Mouse (Mus musculus) liver, postnatal 0 days (tissue): Measurements from ENCODE around the gene Fam104a. TPM values are rescaled to one million over a fixed set of nuclear protein-coding genes. Genes with fewer than 3 reads are reported as not detected.

Experiments used
- ATAC-seq: fragments of 200-750 bp; cut with Nextera tagmentation; 2 replicates; pipeline ENCODE4 v1.8.0; 2017; ENCODE audit warnings: mild to moderate bottlenecking, moderate library complexity
- DNase-seq: peaks from one replicate; pipeline ENCODE4 v3.0.0-alpha.2; 2016
- H3K27ac ChIP-seq: fragments of 300-500 bp; sonication (generic); 2 replicates; pipeline ENCODE4 v1.5.1; 2014; ENCODE audit warnings: antibody characterized with exemption, moderate library complexity, mild to moderate bottlenecking, low read depth
- H3K27me3 ChIP-seq: fragments of 300-500 bp; sonication (generic); 2 replicates; pipeline ENCODE4 v1.6.1; 2014; ENCODE audit warnings: low read length, control low read depth, mixed read lengths; ENCODE audit not compliant: insufficient read depth
- H3K36me3 ChIP-seq: fragments of 300-500 bp; sonication (generic); replicated peaks from 2 replicates; pipeline ENCODE4 v1.6.1; 2014; ENCODE audit warnings: mild to moderate bottlenecking, control low read depth, low read length, moderate library complexity, mixed read lengths; ENCODE audit not compliant: insufficient read depth
- H3K4me1 ChIP-seq: fragments of 300-500 bp; sonication (generic); 2 replicates; pipeline ENCODE4 v1.6.1; 2014; ENCODE audit warnings: antibody characterized with exemption, mild to moderate bottlenecking, control low read depth; ENCODE audit not compliant: insufficient read depth
- H3K4me2 ChIP-seq: fragments of 300-500 bp; sonication (generic); 2 replicates; pipeline ENCODE4 v1.6.1; 2014; ENCODE audit warnings: low read depth, mild to moderate bottlenecking, low read length, moderate library complexity, mixed read lengths
- H3K4me3 ChIP-seq: fragments of 300-500 bp; sonication (generic); 2 replicates; pipeline ENCODE4 v1.5.1; 2014; ENCODE audit warnings: low read depth, low read length
- H3K9ac ChIP-seq: fragments of 300-500 bp; sonication (generic); replicated peaks from 2 replicates; pipeline ENCODE4 v1.6.1; 2014; ENCODE audit warnings: mild to moderate bottlenecking, moderate library complexity
- H3K9me3 ChIP-seq: fragments of 300-500 bp; sonication (generic); 2 replicates; pipeline ENCODE4 v1.6.1; 2016; ENCODE audit warnings: mild to moderate bottlenecking, control low read depth, low read length, mixed read lengths
- CTCF ChIP-seq: sonication (generic); IDR thresholded peaks from 2 replicates; pipeline ENCODE4 v1.5.1; 2016; ENCODE audit warnings: antibody characterized with exemption, low read depth
- EP300 ChIP-seq: IDR thresholded peaks from 2 replicates; pipeline ENCODE4 v1.6.1; 2016; ENCODE audit warnings: antibody characterized with exemption, low read depth, mild to moderate bottlenecking
- WGBS: fragments of 180-500 bp; shearing (Covaris S2); extraction: QIAGEN DNeasy Blood & Tissue Kit; methylation state at CpG from one replicate; pipeline ENCODE4 v1.1.7; 2014; ENCODE audit not compliant: insufficient replicate concordance; 5-methylcytosine and 5-hydroxymethylcytosine counted together
- polyA plus RNA-seq: library from polyadenylated mRNA; unstranded; fragments of >200 nt; fragmentation: Nextera tagmentation; extraction: Ambion mirVana; gene quantifications from 2 replicates; pipeline ENCODE4 v1.2.1, GENCODE M21; 2015

The Fam104a gene
- polyA plus RNA-seq, 1 experiment from 2014 or later: 26.5 TPM

DNA sequence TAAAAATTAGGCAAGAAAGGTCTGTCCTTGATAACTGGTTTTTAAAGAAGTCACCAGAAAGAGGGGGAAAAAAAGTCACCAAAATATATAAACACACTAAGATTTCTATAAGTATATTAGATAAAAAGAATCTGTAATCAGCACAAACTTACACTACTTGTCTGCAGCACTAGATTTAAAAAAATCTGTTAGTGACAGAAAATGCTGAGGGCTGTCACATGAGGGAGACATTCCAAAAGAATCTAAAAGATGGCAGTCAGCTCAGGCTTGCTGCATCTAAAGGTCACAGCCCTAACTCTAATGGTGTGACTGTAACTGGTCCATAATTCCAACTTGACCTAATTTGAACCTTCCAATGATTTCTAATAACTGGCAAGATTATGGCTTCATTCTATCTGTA is 2.0 kb downstream of the Fam104a start:
- H3K27ac ChIP-seq: peak overlapping the region; percentile 87
- H3K9me3 ChIP-seq: no peaks in the 10 kb centered on the region
- no peaks in the 10 kb centered on the region for H3K27me3 ChIP-seq
- H3K4me2 ChIP-seq: peak overlapping the region; percentile 95
- TF ChIP-seq EP300 (no peak), CTCF (0 out of 2 replicates have a peak, but pooled peaks have one; percentile 17)
- peak overlapping the region; percentile 97 for H3K4me3 ChIP-seq
- DNase-seq (no peak), ATAC-seq (no peak)
- H3K4me1 ChIP-seq: peaks cover 34% of the 10 kb centered on the region
- peaks cover 9% of the 10 kb centered on the region for H3K36me3 ChIP-seq
- peak overlapping the region; percentile 97 for H3K9ac ChIP-seq

DNA sequence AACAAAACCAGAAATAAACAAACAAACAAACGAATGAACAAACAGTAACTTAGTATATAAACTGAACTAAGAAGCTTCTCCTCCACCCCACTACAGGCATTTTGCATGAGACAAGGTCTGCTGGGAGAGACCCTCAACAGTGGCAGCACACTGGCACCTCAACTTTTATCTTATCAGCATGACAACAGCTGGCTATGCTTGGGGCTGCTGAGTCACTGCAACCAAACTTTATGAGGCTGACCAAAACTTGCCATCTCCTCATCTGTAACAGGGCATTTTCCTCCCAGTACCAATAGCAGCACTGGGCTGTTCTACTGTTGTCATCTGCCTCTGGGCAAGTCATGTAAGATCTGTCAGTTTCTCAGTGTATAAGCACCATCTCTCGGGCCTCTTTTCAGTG is 3.0 kb downstream of the Fam104a start:
- peaks cover 19% of the 10 kb centered on the region for H3K36me3 ChIP-seq
- peak overlapping the region; percentile 95 for H3K4me2 ChIP-seq
- peak overlapping the region; percentile 97; the same call in 1 of the 2 replicates for H3K4me3 ChIP-seq
- H3K9ac ChIP-seq: peak overlapping the region; percentile 47
- DNase-seq (peak; percentile 51), ATAC-seq (peak; percentile 53)
- peak overlapping the region; percentile 87 for H3K27ac ChIP-seq
- H3K9me3 ChIP-seq: no peaks in the 10 kb centered on the region
- TF ChIP-seq EP300 (peak; percentile 97), CTCF (no peak)
- WGBS: 60% methylated on average over 2 of the region's 2 CpGs
- H3K4me1 ChIP-seq: peaks cover 34% of the 10 kb centered on the region
- no peaks in the 10 kb centered on the region for H3K27me3 ChIP-seq

DNA sequence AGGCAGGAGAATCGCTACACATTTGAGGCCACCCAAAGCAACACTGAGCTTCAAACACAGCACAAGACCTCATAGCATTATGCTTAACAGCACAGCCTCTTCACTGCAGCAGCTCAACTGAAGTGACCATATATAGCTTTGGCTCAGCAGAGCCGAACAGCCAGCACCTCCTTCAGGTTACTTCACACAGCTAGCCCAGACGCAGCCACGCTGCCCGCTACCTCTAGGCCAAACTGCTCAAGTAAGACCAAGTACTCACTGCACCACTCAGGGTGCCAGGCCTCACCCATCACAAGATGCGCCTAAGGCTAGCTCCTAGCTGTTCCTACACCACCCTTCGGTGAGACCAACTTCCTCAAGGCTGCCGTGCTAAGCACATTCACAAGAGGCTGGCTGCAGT is 5.6 kb downstream of the Fam104a start:
- TF ChIP-seq EP300 (no peak), CTCF (no peak)
- peaks cover 27% of the 10 kb centered on the region for H3K4me1 ChIP-seq
- H3K9me3 ChIP-seq: no peaks in the 10 kb centered on the region
- H3K9ac ChIP-seq: no peak overlapping the region
- H3K4me3 ChIP-seq: no peak overlapping the region
- H3K27ac ChIP-seq: no peak overlapping the region
- WGBS: 77% methylated on average over 8 of the region's 8 CpGs
- DNase-seq (no peak), ATAC-seq (no peak)
- no peak overlapping the region for H3K4me2 ChIP-seq
- H3K27me3 ChIP-seq: no peaks in the 10 kb centered on the region
- H3K36me3 ChIP-seq: peaks cover 39% of the 10 kb centered on the region

DNA sequence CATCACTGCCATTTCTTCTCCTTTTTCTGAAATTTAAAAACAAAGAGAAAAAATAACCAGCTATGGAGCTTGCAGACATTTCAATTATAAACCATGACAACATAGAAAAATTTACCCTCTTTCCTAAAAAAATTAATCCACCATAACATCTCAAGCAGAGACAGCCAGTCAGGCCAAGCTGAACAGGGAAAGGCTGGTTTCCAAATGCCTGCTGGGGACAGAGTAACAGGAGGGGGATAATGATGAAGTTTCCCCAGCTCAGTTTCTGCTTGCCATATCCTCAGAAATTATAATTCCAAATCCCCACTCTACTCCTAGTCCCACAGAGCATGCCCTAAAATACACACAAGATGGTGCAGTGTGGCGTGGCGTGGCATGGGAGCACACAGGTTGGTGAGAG is 6.6 kb downstream of the Fam104a start:
- DNase-seq (no peak), ATAC-seq (no peak)
- H3K36me3 ChIP-seq: peaks cover 43% of the 10 kb centered on the region
- H3K27me3 ChIP-seq: no peaks in the 10 kb centered on the region
- TF ChIP-seq EP300 (no peak), CTCF (no peak)
- no peak overlapping the region for H3K9ac ChIP-seq
- 89% methylated on average over 2 of the region's 2 CpGs for WGBS
- H3K9me3 ChIP-seq: no peaks in the 10 kb centered on the region
- H3K4me2 ChIP-seq: no peak overlapping the region
- H3K4me1 ChIP-seq: peaks cover 18% of the 10 kb centered on the region
- no peak overlapping the region for H3K4me3 ChIP-seq
- no peak overlapping the region for H3K27ac ChIP-seq

DNA sequence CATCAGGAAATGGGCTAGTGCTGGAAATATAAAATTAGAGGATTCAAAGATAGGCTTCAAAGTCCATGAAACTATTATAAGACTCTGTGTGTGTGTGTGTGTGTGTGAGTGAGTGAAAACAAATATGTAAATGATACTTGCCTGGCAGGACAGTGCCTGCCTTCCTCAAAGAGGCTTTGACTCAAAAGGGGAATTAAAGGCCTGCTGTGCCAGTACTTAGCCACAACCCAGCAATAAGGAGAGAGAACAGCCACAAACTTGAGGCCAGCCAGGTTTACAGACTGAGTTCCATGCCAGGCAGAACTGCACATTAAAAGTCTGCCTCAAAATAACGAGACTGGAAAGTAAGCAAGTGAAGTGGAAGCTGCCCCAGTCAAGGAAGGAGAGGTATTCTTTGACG is 7.1 kb downstream of the Fam104a start:
- Histone ChIP-seq H3K4me1 (peaks cover 18% of the 10 kb centered on the region), H3K27ac (no peak overlapping the region), H3K4me2 (no peak overlapping the region), H3K9ac (no peak overlapping the region), H3K9me3 (no peaks in the 10 kb centered on the region), H3K36me3 (peaks cover 43% of the 10 kb centered on the region), H3K27me3 (no peaks in the 10 kb centered on the region), H3K4me3 (no peak overlapping the region)
- WGBS: 83% methylated on average over 2 of the region's 2 CpGs
- no peak for TF ChIP-seq CTCF
- no peak for TF ChIP-seq EP300
- no peak for DNase-seq
- no peak for ATAC-seq

DNA sequence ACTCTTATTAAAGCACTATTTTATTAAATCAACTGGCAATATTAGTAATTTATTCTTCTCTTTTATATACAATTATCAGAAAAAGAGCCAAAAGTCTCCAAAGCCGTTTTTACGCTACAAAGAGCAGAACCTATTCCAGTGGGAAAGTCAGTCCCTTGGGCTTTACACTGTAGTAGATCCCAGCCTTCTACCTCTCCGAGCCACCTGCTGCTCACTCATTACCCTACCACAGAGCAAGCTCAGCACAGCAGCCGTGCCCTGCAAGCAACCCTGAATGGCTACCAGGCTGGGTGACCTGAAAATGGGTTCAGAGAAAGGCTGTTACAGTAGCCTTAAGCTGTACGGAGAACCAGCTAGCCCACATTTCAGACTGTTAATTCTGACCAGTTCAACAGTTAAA is 9.4 kb downstream of the Fam104a start:
- WGBS: 93% methylated on average over 5 of the region's 5 CpGs
- Histone ChIP-seq H3K4me2 (no peak overlapping the region), H3K9ac (no peak overlapping the region), H3K36me3 (peaks cover 55% of the 10 kb centered on the region), H3K4me3 (no peak overlapping the region), H3K9me3 (no peaks in the 10 kb centered on the region), H3K27me3 (no peaks in the 10 kb centered on the region), H3K27ac (no peak overlapping the region), H3K4me1 (peaks cover 10% of the 10 kb centered on the region)
- ATAC-seq (no peak), DNase-seq (no peak)
- TF ChIP-seq CTCF: no peak
- TF ChIP-seq EP300: no peak

DNA sequence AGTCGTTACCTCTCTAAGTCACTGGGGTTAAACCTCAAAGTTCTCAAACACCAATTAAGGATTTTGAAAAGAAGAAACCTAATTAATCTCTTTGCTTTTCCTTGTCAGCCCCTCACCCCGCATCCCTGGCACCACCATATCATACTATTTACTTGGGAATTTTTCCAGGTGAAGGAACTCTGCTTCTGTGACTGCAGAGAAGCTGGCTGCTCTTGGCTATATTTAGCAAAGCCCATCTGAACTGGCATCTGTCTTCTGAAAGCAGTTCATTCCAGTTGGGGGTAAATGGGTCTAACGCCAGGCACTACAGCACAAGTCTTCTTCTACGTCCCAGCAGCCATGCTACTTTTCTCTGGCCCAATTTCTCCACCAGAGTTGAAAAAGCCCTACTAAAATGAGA is 10.3 kb downstream of the Fam104a start:
- DNase-seq (no peak), ATAC-seq (no peak)
- H3K27ac ChIP-seq: no peak overlapping the region
- H3K27me3 ChIP-seq: no peaks in the 10 kb centered on the region
- H3K36me3 ChIP-seq: peaks cover 53% of the 10 kb centered on the region
- 94% methylated on average over 4 of the region's 4 CpGs for WGBS
- no peak for TF ChIP-seq EP300
- no peak for TF ChIP-seq CTCF
- H3K4me2 ChIP-seq: no peak overlapping the region
- no peak overlapping the region for H3K9ac ChIP-seq
- H3K4me3 ChIP-seq: no peak overlapping the region
- H3K4me1 ChIP-seq: peaks cover 11% of the 10 kb centered on the region
- no peaks in the 10 kb centered on the region for H3K9me3 ChIP-seq
